Mouse (Mus musculus): Measurements from ENCODE around the gene Pnrc2.
A peak's percentile ranks its signal among the peaks of the same experiment; 100 is the strongest.

Gene Pnrc2

DNA sequence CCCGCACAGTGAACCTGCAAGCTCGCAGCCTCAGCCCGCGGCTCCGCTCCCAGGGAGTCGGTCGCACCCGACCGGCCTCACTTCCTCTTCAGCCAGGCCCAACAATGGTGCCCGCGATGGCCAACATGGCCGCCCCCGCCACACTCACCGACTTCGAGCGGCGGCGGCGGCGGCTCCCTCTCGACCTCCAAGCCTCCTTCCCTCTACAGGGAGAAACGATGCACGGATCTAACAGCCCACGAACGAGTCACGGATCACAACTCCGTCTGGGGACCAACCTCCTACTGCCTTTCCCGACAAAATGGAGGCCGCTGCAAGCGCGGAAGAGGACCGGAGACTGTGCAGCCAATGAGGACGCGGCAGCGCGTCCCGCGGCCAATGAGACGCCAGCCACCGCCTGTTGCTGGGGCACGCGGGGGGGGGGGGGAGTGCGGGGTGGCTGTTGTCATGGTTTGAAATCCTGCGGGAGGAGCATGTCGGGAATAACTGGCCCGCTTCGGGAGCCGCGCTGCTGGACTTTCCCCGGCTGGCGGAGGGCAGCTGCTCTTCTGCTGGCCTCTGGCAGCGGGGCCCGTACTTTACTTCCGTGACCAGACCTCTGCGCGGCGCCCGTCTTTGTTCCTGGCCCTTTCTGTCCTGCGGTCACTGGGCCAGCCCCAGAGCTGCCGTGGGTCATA lies at the start of gene Pnrc2:
Gene Pnrc2 (minus strand): TSS at position 325 of the 677 bp plus-strand sequence.
- peak; percentile 65 to 88 for DNase-seq (ENCODE audit: low spot score in 2 of 2)

DNA sequence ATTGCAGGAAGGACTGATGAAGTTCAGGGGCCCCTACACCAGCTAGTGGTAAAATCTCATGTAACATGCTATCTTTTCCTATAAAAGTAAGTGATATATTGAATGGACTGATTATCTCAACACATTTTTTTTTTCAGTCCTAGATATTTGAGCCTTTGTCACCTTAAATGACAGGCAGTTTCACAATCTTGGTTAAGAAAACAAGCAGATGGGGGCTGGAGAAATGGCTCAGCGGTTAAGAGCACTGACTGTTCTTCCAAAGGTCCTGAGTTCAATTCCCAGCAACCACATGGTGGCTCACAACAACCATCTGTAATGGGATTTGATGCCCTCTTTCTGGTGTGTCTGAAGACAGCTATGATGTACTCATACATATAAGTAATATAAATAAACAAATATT lies 48.5 kb upstream of the Pnrc2 start:
- DNase-seq (ENCODE audit: low spot score in 2 of 2) = no peak

DNA sequence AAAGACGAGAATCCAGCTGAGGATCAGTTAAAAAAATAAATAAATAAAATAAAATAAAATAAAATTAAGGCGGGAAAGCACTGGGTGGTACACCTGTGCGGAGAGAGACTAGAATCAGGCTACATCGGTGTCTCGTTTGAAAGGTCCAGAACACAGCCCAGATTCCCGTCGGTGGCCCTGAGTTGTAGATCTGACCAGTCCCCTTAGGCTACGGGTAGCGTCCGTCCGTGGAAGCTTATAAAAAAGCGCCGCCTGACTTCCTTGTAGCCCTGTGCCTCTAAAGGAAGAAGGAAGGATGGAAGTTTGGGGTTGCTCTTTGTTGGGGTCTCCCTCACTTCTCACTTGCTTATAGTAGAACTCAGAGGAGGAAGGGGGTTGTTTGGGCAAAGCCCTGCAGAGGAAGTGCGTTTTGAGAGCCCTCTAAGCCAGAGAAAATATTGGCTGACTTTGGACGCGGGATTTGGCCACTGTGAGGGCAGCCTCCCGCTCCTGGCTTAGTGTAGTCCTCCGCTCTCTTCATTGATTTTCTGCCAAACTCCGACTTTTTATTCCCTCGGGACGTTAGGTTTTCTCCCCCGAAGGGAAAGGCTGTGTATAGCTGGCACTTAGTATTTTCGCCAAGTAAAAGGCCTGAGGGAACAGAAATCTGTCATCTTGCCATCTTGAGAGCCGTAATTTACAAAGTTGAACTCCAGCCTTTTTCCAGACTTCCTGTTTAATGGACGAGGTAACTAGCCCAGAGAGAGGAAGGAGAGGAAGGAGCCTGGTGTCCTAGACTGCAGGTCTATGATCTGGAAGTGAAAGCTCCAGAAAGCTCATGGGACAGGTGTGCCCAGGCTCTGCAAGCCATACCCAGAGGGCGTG lies 47.8 kb upstream of the Pnrc2 start:
- DNase-seq (ENCODE audit: low spot score in 2 of 2) = peak in 1 of 2 experiments; percentile 21

DNA sequence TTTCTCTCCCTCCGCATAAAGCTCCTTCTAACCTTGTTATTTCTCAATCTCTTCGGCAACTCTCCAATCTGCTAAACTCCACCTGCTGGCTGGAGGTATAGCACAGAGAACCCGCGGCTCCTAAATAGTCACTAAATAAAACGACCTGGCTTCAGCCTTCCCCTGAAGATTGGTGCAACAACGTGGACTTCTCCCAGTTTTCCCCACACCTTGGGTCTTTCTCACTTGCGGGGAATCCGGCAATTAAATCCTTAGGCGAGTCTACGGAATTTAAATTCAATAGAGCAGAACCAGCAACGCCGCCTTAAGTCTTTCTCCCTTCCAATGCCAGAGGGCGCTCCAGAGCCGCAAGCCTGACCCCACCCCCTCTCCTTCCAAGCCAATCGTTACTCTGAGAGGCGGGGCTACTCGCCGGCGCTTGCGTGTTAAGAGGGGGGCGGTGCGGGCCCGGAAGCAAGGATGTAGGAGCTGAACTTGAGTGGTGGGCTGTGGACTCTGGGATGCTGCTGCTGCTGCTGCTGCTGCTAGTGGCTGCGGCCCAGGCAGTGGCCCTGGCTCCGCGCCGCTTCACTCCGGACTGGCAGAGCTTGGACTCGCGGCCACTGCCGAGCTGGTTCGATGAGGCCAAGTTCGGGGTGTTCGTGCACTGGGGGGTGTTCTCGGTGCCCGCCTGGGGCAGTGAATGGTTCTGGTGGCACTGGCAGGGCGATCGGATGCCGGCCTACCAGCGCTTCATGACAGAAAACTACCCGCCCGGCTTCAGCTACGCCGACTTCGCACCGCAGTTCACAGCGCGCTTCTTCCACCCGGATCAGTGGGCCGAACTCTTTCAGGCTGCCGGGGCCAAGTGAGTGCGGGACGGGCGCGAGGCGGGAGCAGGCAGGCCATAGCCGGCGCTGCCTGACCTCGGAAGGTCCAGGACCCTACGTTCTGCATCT lies 46.9 kb upstream of the Pnrc2 start, which contains the start of gene Fuca1:
Gene Fuca1 (plus strand): TSS at position 432 of the 938 bp plus-strand sequence.
- DNase-seq (ENCODE audit: low spot score in 2 of 2) = peak; percentile 94 to 96

DNA sequence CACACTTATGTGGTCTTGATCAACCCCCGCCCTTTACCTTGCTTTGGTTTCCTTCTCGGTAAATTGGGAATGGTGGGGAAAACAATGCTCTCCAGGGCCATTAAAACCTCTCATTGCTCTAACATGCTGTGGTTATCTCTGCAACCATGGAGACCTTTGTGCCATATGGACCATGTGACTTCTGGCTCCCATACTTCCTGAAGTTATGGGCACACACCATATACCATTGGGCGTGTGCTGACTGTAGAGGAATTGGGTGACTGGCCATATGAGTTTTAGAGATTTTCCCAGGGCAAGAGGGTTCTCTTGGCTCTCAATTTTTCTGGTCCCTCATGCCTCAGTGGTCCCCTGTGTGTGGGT lies 45.6 kb upstream of the Pnrc2 start:
- no peak for DNase-seq (ENCODE audit: low spot score in 2 of 2)

DNA sequence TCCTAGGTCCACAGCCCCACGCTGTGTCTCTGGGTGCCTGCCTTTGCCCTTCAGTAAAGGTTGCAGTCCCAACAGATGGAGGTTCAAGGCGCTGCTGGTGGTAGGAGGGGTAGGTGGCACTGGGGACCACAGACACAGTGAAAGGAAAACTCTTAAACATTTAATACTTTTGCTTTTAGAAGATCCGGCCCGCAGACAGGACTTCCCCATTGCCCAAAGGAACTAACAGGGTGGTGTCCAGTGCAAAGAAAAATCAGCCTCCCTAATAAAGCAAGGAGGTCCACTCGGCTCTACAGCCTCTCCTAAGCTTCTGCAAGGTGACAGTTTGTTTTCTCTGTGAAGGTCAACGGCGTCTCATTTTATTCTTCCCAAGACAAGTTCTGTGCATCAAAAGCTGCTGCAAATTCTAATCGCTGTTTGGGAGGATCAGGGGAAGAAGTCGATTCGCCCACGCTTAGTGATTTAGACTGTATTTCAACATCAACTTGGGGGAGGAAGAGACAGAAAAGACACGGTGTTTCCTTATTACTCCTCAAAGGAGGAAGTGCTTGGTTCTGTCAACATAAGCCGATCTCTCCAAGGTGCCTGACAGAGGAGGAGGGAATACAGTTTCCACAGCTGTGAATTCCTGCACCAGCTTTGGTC lies 45.1 kb upstream of the Pnrc2 start:
- DNase-seq (ENCODE audit: low spot score in 2 of 2) = no peak

DNA sequence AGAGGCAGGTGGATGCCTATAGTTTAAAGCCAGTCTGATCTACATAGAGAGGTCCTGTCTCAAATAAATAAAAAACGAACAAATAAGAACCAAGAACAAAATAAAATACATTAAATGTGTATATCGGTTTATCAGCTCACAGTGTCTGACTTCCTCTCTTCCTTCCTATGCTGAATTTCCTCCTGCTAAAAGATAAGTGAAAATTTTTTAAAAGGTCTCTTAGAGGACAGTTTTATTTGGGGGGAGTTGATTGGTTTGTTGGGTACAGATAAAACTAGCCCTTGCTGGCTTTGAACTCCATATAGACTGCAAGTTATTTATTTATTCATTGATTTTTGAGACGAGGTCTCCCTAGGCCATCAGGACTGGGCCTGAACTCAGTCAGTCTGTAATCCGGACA lies 39.8 kb upstream of the Pnrc2 start:
- DNase-seq (ENCODE audit: low spot score in 2 of 2) = no peak

DNA sequence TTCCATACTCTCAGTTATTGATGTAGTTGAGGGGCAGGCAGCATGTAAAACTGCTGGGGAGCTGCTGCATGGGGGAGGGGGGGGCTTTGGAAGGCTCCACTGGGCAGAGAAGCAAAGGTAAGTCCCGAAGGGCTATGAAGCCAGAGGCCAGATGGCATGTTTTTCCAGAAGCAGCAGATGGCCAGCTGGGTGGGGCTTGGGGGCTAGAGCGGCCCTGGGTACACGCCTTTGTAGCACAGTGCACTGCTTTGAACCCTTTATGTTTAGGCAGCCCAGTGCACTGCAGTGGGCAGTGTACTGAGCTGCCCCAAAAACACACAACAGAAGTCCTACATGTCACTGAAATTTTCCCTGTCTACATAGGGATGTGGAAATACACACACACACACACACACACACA lies 39.2 kb upstream of the Pnrc2 start:
- peak in 1 of 2 experiments; percentile 49 for DNase-seq (ENCODE audit: low spot score in 2 of 2)

DNA sequence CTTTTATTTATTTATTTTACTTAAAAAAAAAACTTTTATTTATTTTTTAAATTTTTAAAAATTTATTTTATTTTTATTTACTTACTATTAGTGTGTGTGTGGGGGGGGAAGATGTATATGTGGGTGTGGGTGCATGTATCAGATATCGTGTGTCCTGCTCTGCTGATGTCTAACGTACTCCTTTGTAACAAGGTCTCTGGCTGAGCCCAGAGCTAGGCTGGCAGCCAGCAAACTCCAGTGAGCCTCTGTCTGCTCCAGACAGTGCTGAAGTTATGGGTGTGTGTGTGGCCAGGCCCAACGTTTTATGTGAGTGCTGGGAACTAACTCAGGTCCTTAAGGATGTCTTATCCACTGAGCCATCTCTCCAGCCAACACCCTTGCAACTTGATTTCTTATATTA lies 38.5 kb upstream of the Pnrc2 start:
- no peak for DNase-seq (ENCODE audit: low spot score in 2 of 2)

DNA sequence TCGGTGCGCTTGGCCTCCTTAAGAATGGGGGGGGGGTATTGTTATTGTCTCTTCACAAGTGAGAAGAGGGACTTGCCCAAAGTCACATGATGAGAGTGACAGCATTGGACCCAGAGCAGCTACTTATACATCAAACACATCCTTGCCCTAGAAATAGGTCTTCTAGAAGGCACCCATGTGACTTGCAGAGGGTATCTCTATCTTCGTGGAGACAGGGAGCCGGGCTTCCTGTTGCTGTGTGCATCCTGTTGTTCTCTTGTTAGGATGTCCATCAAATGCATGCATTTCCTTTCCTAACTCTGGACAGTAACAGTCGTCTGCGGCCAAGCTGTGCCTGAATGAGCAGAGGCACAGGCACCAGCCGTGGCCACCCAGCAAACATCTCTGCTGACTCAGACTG lies 37.9 kb upstream of the Pnrc2 start:
- no peak for DNase-seq (ENCODE audit: low spot score in 2 of 2)

DNA sequence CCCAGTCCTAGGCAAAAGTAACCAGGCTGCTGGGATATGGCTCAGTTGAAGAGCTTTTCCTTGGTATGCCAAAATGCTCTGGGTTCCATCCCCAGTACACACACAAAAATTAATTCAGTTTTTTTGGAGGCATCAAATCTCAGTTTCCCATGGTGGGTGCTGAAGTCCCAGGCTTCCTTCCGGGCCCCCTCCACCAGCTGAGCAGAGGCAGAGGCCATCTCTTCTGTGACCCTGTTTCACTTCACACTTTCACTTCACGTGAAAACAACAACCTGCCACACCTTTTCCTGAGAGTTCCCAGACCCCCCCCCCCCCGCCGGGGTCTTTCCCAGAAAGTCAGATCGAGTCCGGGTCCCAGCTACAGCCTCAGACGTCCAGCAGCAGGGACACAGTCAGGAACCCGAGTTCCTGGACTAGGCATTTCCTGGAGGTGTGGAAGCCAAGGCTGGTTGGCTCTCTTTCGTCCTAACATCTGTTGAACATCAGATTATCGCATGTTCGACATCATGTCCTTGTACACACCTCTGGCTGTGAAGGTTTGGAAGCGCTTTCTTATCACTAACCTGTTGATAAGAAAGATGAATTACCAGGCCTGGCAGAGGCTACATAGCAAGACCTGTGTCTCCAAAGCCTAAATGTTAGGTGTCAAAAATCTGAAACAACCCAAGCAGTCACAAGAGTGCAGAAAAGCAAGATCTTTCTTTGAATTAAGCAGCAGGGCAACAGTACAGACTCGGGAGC lies 35.8 kb upstream of the Pnrc2 start:
- no peak for DNase-seq (ENCODE audit: low spot score in 2 of 2)

DNA sequence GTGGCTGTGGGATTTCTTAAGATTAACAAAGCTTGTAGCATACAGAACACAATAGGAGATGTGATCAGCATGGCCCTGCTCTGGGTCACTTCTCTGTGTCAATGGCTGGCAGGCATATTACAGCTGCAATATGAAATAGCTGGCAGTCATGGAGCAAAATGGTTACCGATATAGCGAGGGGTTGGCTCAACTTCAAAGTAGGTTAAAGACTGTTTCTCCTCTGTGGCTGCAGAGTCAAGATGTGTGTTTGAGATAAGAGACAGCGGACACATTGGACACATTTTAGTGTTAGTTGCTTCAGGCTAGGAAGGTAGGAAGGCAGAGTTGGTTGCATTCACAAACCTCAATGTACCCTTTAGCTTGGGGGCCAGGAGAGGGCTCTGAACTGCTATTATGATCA lies 33.0 kb upstream of the Pnrc2 start:
- no peak for DNase-seq (ENCODE audit: low spot score in 2 of 2)

DNA sequence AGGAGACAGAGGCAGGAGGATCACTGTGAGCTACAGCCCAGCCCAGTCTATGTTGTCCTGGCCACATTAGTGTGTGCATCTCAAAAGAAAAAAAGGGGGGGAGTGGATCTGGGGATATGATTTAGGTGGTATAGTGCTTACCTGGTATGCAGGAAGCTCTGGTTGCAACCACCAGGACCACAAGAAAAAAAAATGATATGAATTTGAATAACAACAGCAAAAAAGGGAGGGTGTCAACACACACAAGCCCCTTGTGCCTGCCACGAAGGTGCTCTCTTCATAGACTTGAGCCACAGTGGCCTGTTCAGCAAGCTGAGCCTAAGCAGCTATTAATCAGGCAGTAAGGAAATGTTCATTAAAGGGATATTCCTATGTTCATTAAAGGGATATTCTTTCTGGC lies 31.2 kb upstream of the Pnrc2 start:
- DNase-seq (ENCODE audit: low spot score in 2 of 2) = no peak

DNA sequence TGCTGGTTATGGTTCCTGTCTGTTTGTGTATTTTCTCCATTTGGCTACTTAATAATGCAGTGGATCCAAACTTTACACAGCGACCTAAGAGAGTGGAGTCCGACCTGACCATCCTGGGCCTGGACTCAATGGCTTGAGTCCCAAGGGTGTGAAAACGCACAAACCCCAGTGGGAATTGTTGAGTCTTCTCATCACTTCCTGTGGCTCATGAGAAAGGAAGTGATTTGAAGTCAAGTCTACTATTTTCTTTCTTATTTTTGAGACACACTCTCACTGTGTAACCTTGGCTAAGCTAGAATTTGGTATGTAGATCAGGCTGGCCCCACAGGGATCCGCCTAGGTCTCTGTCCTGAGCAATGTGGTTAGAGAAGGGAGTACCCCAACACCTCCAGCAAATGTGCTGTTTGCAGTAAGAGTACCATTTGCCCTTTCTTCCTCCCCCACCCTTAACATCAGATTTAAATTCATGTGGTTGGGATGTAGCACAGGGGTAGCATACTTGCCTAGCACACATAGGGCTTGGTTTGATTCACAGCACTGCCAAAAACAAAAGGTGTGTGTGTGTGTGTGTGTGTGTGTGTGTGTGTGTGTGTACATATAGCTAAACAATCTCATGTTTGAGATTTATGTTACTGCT lies 29.1 kb upstream of the Pnrc2 start:
- no peak for DNase-seq (ENCODE audit: low spot score in 2 of 2)

DNA sequence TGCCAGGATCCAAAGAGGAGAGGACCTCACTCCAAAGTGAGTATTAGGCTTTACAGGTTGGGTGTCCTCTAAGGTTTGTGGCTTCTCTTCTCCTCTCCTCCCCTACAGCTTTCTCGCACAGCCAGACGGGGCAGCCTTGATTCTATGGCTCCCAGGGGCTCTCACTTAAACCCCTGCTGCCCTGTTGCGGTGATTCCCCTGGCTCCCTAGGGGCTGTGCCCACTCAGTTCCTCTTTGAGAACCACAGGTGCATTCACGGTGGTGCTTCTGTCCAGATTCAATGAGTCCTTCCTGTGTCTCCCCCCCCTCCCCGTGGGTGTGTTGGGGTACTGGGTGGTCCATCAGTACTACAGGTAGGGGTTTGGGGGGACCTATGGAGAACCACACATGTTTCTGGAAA lies 26.4 kb upstream of the Pnrc2 start:
- DNase-seq (ENCODE audit: low spot score in 2 of 2) = no peak

DNA sequence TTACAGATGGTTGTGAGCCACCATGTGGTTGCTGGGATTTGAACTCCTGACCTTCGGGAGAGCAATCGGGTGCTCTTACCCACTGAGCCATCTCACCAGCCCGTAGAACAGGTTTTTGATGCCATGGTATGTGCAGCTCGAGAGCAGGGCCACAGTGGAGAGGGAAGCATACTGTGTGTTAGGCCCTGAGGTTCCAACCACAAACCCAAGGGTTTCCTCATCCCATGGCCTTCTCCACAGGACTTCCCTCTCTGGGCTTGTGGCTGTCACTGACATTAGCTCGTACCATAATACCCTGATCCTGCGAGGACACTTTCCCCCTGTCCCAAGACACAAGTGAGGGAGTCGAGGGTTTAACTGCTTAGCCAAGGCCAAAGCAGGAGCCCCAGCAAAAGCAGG lies 25.4 kb upstream of the Pnrc2 start:
- DNase-seq (ENCODE audit: low spot score in 2 of 2) = no peak

DNA sequence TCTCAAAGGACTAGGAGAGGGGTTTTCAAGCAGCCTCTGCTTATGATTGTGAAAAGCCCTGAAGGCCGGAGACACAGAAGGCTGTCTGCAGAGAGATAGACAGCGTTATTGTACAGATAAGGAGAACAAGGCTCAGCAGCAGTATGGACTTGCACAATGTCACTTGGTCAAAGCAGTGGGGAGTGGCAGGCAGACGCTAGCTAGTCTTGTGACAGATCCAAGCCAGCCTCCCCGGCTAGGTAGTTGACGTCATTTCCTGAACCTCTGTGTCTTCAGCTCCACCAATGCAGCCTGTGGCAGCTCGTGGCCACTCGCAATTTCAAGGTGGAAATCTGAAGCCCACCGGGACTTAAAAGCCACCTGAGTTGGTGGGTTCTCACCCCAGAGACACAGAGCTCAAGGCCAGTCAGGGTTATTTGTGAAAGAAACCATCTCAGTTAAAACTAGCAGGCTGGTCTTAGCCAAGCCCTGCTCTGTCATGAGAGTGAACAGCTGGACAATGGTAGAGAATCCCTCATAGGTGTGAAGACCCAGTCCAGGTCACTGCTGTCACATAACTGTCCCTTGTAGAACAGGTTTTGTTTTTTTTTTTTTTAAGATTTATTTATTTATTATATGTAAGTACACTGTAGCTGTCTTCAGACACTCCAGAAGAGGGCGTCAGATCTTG lies 24.9 kb upstream of the Pnrc2 start:
- no peak for DNase-seq (ENCODE audit: low spot score in 2 of 2)

DNA sequence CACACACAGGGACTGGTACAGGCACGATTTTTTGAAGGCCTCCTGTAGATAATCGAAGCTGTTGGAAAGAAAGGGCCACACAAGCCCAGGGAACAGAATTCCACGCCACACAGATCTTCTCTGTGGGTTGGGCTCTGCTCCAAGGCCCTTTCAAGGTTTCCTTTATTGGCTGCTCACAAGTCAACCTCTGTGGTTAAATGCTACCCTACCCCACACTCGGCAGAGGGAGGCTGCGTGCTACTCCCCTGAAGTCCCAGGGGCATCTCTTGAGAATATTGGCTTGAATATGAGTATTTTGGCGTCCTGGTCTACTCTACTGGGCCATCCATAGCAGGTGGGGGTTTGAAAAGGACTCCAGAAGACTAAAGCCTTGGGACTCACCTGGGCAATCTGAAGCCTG lies 22.5 kb upstream of the Pnrc2 start:
- no peak for DNase-seq (ENCODE audit: low spot score in 2 of 2)

DNA sequence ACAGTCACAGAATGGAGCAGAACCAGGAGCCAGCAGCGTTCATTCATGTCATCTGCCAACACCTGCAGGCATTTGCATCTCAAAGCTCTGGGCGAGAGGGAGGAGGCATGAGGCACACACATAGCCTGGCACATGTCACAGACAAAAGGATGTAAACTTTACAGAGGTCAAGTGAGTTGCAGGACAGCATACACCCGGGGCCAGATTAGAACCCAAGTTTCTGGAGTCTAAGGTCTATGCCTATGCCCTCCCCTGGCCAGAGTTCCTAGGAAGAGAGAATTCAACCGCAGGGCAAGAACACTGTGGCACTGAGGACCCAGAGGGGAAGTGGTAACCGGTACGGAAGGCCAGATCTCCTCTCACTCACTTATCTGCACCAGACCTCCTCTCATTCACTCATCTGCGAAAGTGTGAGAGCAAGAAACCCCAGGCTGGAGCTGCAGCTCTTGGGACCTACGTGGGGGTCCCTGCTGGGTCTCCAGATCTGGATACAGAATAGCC lies 21.5 kb upstream of the Pnrc2 start, which contains the start of gene Cnr2:
Gene Cnr2 (plus strand): TSS at position 324 of the 501 bp plus-strand sequence.
- DNase-seq (ENCODE audit: low spot score in 2 of 2) = no peak

DNA sequence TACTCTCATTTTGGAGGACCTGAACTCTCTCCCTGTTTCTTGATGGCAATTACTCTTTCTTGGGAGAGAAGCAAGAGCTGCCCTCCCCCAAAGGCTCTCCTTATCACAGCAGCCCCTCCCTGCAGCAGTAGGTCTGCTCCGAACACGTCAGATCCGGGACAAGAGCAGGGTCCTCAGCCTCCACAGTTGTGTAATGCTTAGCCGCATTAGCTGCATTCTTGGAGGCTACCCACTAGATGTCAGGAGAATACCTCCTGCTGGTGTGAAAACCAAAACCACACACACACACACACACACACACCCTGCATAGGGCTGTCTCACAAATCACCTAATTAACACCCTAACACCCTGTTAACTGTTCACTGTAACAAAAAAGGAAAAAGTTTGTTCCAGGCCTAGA lies 19.2 kb upstream of the Pnrc2 start:
- DNase-seq (ENCODE audit: low spot score in 2 of 2) = no peak

All from cerebellum, postnatal 4 days (tissue).